Mouse (Mus musculus) liver, embryonic 13.5 days (tissue): ENCODE results near the gene Rrp7a. TPM values are rescaled to one million over a fixed set of nuclear protein-coding genes. Genes with fewer than 3 reads are reported as not detected.

Source experiments
- ATAC-seq: fragments of 200-750 bp; cut with Nextera tagmentation; 2 replicates; pipeline ENCODE4 v1.8.0; 2017; ENCODE audit warnings: low read depth, mild to moderate bottlenecking, moderate number of reproducible peaks, moderate library complexity
- DNase-seq: peaks from one replicate; pipeline ENCODE4 v3.0.0; 2022
- H3K27ac ChIP-seq: fragments of 300-500 bp; sonication (generic); 2 replicates; pipeline ENCODE4 v1.5.1; 2015; ENCODE audit warnings: moderate library complexity, mild to moderate bottlenecking, inconsistent platforms
- H3K27me3 ChIP-seq: fragments of 300-500 bp; sonication (generic); 2 replicates; pipeline ENCODE4 v1.6.1; 2015; ENCODE audit warnings: mild to moderate bottlenecking, inconsistent platforms
- H3K36me3 ChIP-seq: fragments of 300-500 bp; sonication (generic); 2 replicates; pipeline ENCODE4 v1.6.1; 2015; ENCODE audit warnings: mild to moderate bottlenecking, inconsistent platforms
- H3K4me1 ChIP-seq: fragments of 300-500 bp; sonication (generic); replicated peaks from 2 replicates; pipeline ENCODE4 v1.6.1; 2015; ENCODE audit warnings: inconsistent platforms
- H3K4me2 ChIP-seq: fragments of 300-500 bp; sonication (generic); 2 replicates; pipeline ENCODE4 v1.6.1; 2015; ENCODE audit warnings: inconsistent platforms, mild to moderate bottlenecking, moderate library complexity
- H3K4me3 ChIP-seq: fragments of 300-500 bp; sonication (generic); replicated peaks from 2 replicates; pipeline ENCODE4 v1.5.1; 2015; ENCODE audit warnings: mild to moderate bottlenecking, inconsistent platforms
- H3K9ac ChIP-seq: fragments of 300-500 bp; sonication (generic); 2 replicates; pipeline ENCODE4 v1.6.1; 2015; ENCODE audit warnings: mild to moderate bottlenecking, inconsistent platforms
- H3K9me3 ChIP-seq: fragments of 300-500 bp; sonication (generic); replicated peaks from 2 replicates; pipeline ENCODE4 v1.6.1; 2016; ENCODE audit warnings: inconsistent platforms
- WGBS: fragments of 180-500 bp; shearing (Covaris S2); methylation state at CpG from one replicate; pipeline ENCODE4 v1.1.7; 2015; ENCODE audit not compliant: insufficient replicate concordance; 5-methylcytosine and 5-hydroxymethylcytosine counted together
- polyA plus RNA-seq: library from polyadenylated mRNA; unstranded; fragments of >200 nt; fragmentation: Nextera tagmentation; extraction: Ambion mirVana; gene quantifications from 2 replicates; pipeline ENCODE4 v1.2.1, GENCODE M21; 2015

Rrp7a gene
- polyA plus RNA-seq, 1 experiment from 2014 or later: 35.6 TPM

- ATAC-seq: 0 out of 2 replicates have a peak, but pooled peaks have one; percentile 57
- 20% methylated on average over 7 of the region's 7 CpGs for WGBS
- DNase-seq: peak; percentile 52
Measured at GRCm38 (mm10) chr15:83085901-83086300, 36.7 kb downstream of the Rrp7a start.

GRCm38 (mm10) chr15:83084022-83084640 lies 38.5 kb downstream of the Rrp7a start:
- no peak overlapping the region for H3K27ac ChIP-seq
- 57% methylated on average over 13 of the region's 13 CpGs for WGBS
- H3K4me1 ChIP-seq: peaks cover 34% of the 10 kb centered on the region

More at GRCm38 (mm10) chr15:83085901-83086300, 36.7 kb downstream of the Rrp7a start:
- Histone ChIP-seq H3K36me3 (no peaks in the 10 kb centered on the region), H3K9ac (no peak overlapping the region), H3K27me3 (peaks cover 18% of the 10 kb centered on the region), H3K4me2 (no peak overlapping the region), H3K9me3 (no peaks in the 10 kb centered on the region), H3K4me1 (peaks cover 40% of the 10 kb centered on the region), H3K4me3 (no peak overlapping the region), H3K27ac (no peak overlapping the region)

GRCm38 (mm10) chr15:83083530-83083929 lies 39.1 kb downstream of the Rrp7a start:
- no peaks in the 10 kb centered on the region for H3K9me3 ChIP-seq
- no peak for ATAC-seq
- no peak overlapping the region for H3K9ac ChIP-seq
- H3K4me2 ChIP-seq: no peak overlapping the region
- WGBS: 59% methylated on average over 5 of the region's 5 CpGs
- no peak overlapping the region for H3K4me3 ChIP-seq
- no peaks in the 10 kb centered on the region for H3K36me3 ChIP-seq
- peaks cover 28% of the 10 kb centered on the region for H3K4me1 ChIP-seq
- no peak overlapping the region for H3K27ac ChIP-seq
- no peak for DNase-seq
- H3K27me3 ChIP-seq: peaks cover 3% of the 10 kb centered on the region; the same call in 1 of the 2 replicates

More at GRCm38 (mm10) chr15:83084022-83084640, 38.5 kb downstream of the Rrp7a start:
- Histone ChIP-seq H3K36me3 (no peaks in the 10 kb centered on the region), H3K4me3 (no peak overlapping the region), H3K9ac (no peak overlapping the region), H3K9me3 (no peaks in the 10 kb centered on the region), H3K4me2 (no peak overlapping the region), H3K27me3 (peaks cover 7% of the 10 kb centered on the region)
- ATAC-seq: no peak
- DNase-seq: no peak

GRCm38 (mm10) chr15:83075607-83076525 lies 46.7 kb downstream of the Rrp7a start:
- WGBS: 11% methylated on average over 27 of the region's 27 CpGs
- peak overlapping the region; percentile 35 for H3K4me2 ChIP-seq
- H3K36me3 ChIP-seq: no peaks in the 10 kb centered on the region
- peaks cover 41% of the 10 kb centered on the region for H3K27me3 ChIP-seq
- no peaks in the 10 kb centered on the region for H3K9me3 ChIP-seq
- 0 out of 2 replicates have a peak, but pooled peaks cover 4% of the 10 kb centered on the region for H3K4me1 ChIP-seq
- H3K4me3 ChIP-seq: no peak overlapping the region
- H3K9ac ChIP-seq: no peak overlapping the region
- DNase-seq (no peak), ATAC-seq (no peak)
- no peak overlapping the region for H3K27ac ChIP-seq

- Histone ChIP-seq H3K4me2 (no peak overlapping the region), H3K27me3 (peaks cover 41% of the 10 kb centered on the region), H3K4me1 (0 out of 2 replicates have a peak, but pooled peaks cover 4% of the 10 kb centered on the region), H3K36me3 (no peaks in the 10 kb centered on the region), H3K4me3 (no peak overlapping the region), H3K9me3 (no peaks in the 10 kb centered on the region), H3K9ac (no peak overlapping the region), H3K27ac (no peak overlapping the region)
- 70% methylated on average over 4 of the region's 4 CpGs for WGBS
- DNase-seq (no peak), ATAC-seq (no peak)
Measured at GRCm38 (mm10) chr15:83074179-83074578, 48.4 kb downstream of the Rrp7a start.

- no peak overlapping the region for H3K9ac ChIP-seq
- no peak overlapping the region for H3K27ac ChIP-seq
- H3K36me3 ChIP-seq: no peaks in the 10 kb centered on the region
- no peak overlapping the region for H3K4me3 ChIP-seq
- H3K4me2 ChIP-seq: no peak overlapping the region
- H3K27me3 ChIP-seq: peaks cover 30% of the 10 kb centered on the region
- no peaks in the 10 kb centered on the region for H3K9me3 ChIP-seq
- DNase-seq (no peak), ATAC-seq (no peak)
- WGBS: 67% methylated on average over 5 of the region's 5 CpGs
- 0 out of 2 replicates have a peak, but pooled peaks cover 4% of the 10 kb centered on the region for H3K4me1 ChIP-seq
Measured at GRCm38 (mm10) chr15:83071752-83072151, 50.8 kb downstream of the Rrp7a start.

- no peaks in the 10 kb centered on the region for H3K9me3 ChIP-seq
- H3K27ac ChIP-seq: no peak overlapping the region
- DNase-seq (no peak), ATAC-seq (no peak)
- 0 out of 2 replicates have a peak, but pooled peaks cover 1% of the 10 kb centered on the region for H3K4me1 ChIP-seq
- peaks cover 22% of the 10 kb centered on the region for H3K27me3 ChIP-seq
- whole genome bisulfite sequencing: 70% methylated on average over 3 of the region's 3 CpGs
- H3K4me3 ChIP-seq: no peak overlapping the region
- no peak overlapping the region for H3K4me2 ChIP-seq
- no peak overlapping the region for H3K9ac ChIP-seq
- H3K36me3 ChIP-seq: no peaks in the 10 kb centered on the region
Measured at GRCm38 (mm10) chr15:83070942-83071341, 51.7 kb downstream of the Rrp7a start.

- no peaks in the 10 kb centered on the region for H3K27me3 ChIP-seq
- no peaks in the 10 kb centered on the region for H3K36me3 ChIP-seq
- DNase-seq (no peak), ATAC-seq (no peak)
- no peak overlapping the region for H3K27ac ChIP-seq
- H3K4me3 ChIP-seq: no peak overlapping the region
- no peaks in the 10 kb centered on the region for H3K9me3 ChIP-seq
- H3K9ac ChIP-seq: no peak overlapping the region
- no peaks in the 10 kb centered on the region for H3K4me1 ChIP-seq
- WGBS: 82% methylated on average over 5 of the region's 5 CpGs
- H3K4me2 ChIP-seq: no peak overlapping the region
Measured at GRCm38 (mm10) chr15:83068270-83068669, 54.3 kb downstream of the Rrp7a start.

GRCm38 (mm10) chr15:83065543-83065942 lies 57.1 kb downstream of the Rrp7a start:
- Histone ChIP-seq H3K27me3 (0 out of 2 replicates have a peak, but pooled peaks cover 5% of the 10 kb centered on the region), H3K9me3 (no peaks in the 10 kb centered on the region), H3K36me3 (no peaks in the 10 kb centered on the region), H3K4me1 (peaks cover 9% of the 10 kb centered on the region), H3K27ac (no peak overlapping the region), H3K9ac (no peak overlapping the region), H3K4me3 (no peak overlapping the region), H3K4me2 (no peak overlapping the region)
- DNase-seq (no peak), ATAC-seq (no peak)
- WGBS: 76% methylated on average over 4 of the region's 4 CpGs
